Mouse (Mus musculus): ENCODE data around the gene Ctsg.
"Not testable (repeated sequence)": the region's sequence is repeated elsewhere in the genome, so short reads cannot be mapped to it uniquely, and the experiment has no call there.

Ctsg gene

DNA sequence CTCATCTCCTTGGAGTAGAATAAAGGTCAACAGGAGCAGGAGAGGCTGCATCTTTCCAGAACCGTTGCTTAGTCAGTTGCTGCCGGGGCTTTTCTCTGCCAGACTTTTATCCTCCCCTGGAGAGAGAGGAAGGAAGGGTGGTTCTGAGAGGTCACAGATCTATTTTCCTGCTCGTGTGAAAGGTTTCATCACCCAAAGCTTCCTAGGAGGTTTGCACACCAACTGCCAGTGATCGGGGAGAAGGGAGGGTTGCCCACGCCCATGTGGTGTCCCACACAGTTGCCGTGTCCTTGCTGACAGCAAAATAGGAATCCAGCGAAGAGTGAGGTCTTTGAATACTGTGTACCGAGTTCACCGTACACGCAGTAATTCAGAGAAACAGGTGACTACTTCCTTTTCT, at the start of gene Ctsg:
TSS of gene Ctsg (minus strand) at position 189 of the 400 bp plus-strand sequence.
- no peak for DNase-seq (ENCODE audit: extremely low read depth, insufficient read length, low spot score)

DNA sequence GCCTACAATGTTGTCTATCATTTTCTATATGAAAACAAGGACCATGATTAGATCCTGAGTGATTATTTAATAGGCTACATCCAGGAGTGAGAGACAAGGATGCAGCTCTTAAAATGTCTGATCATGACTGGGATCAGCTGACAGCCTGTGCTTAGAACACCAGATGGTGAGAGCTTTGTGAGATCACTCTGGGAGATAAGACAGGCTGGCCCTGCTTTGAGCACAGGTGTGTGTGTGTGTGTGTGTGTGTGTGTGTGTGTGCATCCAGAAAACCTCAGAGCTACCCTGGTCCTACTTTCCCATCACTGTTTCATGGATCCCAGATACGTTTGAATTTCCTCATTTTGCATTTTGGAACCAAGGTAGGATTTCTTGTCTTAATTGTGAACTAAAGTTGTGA, 31.3 kb upstream of the Ctsg start:
- DNase-seq (ENCODE audit: extremely low read depth, insufficient read length, low spot score) = not testable (repeated sequence)

DNA sequence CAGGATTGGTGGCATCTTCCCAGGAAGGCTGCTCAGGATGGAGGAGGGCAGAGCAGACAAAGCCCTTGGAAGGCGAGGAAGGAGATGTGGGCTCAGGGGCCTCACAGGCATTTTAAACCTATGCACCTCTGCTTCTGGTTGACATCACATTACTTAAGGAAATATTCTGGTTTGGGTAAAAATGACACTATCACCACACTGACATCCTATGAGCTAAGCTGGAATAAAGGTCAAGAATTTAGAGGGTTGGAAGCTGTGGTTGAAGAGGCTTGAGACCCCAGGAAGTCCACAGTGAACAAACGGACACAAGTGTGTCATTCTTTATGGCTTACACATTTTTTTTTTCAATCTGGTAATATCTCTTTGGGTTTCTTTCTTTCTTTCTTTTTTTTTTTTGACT, 30.1 kb upstream of the Ctsg start, which contains the start of gene Gzmd:
TSS of gene Gzmd (minus strand) at position 101 of the 400 bp plus-strand sequence.
- DNase-seq (ENCODE audit: extremely low read depth, insufficient read length, low spot score) = not testable (repeated sequence)

DNA sequence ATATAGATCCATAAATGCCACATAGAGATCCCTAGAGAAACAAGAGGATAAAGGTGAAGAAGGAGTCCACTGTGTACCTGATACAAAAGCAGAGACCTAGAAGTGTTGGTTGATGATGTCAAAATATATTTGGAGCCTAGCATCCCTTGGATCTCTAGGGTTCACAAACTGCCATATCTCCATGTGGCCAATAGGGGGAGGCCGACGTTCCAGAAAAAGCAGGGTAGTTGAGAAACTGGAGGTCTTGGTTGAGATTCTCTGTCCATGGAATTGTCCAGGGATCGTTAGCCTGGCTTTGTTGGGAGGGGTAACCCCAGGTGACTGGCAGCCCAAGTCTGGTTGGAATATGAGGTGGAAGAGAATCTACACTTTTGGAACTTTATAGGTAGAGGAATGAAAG, 26.0 kb upstream of the Ctsg start:
- no peak for DNase-seq (ENCODE audit: extremely low read depth, insufficient read length, low spot score)

DNA sequence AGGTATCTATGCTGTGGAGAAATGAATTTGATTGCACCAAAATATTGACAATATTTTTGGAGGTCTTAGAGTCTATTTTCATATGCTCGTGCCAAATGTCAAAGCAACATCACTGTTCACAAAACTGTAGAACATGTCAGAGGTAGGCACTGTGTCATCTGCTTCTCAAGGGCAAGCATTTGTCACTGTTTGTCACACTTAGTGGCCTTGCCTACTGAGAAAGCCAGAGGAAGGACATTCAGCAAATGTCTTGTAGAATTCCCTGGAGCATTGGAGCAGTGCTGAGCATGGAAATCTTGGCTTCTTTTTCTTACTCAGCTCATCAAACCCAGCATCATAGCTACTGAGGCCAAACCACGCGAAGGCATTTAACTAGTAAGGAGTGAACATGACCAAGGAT, 21.1 kb upstream of the Ctsg start:
- no peak for DNase-seq (ENCODE audit: extremely low read depth, insufficient read length, low spot score)

DNA sequence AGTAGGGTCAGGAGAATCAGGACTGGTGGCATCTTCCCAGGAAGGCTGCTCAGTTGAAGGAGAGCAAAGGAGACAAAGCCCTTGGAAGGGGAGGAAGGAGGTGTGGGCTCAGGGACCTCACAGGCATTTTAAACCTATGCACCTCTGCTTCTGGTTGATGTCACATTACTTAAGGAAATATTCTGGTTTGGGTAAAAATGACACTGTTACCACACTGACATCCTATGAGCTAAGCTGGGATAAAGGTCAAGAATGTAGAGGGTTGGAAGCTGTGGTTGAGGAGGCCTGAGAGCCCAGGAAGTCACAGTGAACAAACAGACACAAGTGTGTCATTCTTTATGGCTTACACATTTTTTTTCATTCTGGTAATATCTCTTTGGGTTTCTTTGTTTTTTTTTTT, 18.2 kb upstream of the Ctsg start, which contains the start of gene Gzme:
TSS of gene Gzme (minus strand) at position 101 of the 400 bp plus-strand sequence.
- DNase-seq (ENCODE audit: extremely low read depth, insufficient read length, low spot score) = no peak

DNA sequence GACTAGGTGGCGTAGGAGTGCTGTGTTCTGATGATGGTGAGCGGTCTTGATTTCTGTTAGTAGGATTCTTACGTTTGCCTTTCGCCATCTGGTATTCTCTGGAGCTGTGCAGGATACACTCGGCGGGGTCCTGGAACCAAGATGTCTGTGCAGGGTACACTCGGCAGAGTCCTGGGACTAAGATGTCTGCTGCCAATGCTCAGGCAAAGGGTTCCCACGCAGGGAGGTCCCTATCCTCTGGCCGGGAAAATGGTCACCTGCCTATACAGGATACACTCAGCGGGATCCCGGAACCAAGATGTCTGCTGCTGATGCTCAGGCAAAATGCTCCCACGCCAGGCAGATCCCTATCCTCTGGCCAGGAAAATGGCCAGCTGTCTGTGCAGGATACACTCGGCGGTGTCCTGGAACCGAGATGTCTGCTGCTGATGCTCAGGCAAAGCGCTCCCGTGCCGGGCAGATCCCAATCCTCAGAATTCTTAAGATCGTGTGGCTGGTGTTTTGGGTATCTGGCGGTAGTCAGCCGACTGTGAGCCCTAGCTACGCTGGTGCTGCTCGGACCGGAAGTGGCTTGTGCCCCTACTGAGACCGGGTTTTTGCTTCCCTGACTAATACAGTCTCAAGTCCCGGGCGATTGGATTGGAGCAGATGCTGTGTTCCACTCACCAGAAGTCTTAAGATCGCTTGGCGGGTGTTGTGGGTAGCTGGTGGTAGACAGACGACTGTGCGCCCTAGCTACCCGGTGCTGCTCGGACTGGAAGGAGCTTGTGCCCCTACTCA, 13.3 kb upstream of the Ctsg start:
- not testable (repeated sequence) for DNase-seq (ENCODE audit: extremely low read depth, insufficient read length, low spot score)

DNA sequence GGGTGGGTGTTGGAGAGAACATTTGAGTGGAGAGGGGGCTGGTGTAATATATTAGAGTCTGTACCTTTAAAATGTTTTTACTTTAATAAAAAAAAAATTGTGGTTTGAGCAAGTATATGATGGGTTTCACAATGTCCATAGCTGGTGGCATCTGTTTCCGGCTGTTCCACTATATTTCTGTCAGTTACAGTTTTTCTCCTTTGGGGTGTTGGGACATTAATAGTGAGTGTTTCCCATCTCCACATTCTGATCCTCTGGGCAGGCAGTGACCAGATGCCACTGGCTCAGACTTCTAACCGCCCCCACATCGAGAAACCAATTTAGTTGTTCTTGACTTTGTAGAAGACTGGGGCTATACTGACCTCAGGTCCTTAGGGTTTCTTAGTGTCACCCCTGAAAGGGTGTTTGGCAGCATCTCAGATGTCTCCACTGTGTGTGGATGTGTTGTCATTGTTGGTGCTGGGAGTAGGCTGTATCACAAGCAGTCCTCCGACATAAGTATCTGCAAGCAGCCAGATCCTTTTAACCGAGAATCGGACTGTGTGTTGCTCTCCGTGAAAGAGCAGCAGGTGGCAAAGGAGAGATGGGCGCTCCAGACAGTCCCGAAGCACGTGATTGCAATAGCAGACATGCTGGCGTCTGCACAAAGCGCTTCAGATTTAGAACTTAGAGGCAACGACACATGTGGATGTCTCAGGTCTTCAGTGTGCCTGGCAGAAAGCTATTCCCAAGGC, 3.2 kb upstream of the Ctsg start:
- no peak for DNase-seq (ENCODE audit: extremely low read depth, insufficient read length, low spot score)

DNA sequence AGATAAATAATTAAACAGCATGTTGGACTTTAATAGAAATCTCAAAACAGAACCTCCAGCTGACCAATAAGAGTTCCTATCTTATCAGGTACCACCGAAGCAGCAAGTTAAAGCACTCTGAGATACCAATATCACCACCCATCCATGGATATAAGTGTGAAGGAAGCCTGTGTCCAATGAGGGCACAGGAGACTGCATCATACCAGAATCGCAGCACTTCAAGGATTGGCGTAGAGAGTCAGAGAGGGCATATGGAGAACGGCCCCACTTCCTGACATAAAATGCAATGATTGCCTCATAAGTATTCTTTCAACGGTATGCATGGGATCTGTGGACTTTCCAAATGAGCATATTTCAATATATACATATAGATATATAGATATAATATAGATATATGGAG, 2.6 kb upstream of the Ctsg start:
- DNase-seq (ENCODE audit: extremely low read depth, insufficient read length, low spot score) = no peak

DNA sequence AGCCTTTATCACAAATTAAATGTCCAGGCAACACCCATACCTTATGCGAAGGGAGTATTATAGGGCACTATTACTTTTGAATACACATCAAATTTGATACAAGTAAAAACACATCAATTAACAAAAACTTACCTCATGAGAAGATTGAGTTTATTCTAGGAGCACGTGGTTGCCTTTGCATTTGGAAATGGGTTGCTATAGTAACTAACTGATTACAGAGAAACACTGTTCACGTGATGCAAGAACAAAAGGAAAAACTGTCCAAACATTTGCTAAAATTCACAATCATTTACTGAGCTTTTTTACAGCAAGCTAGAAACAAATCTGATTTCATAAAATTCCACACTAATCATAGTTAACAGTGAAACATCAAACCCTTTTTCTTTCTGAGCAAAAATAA, 1.1 kb upstream of the Ctsg start:
- no peak for DNase-seq (ENCODE audit: extremely low read depth, insufficient read length, low spot score)

DNA sequence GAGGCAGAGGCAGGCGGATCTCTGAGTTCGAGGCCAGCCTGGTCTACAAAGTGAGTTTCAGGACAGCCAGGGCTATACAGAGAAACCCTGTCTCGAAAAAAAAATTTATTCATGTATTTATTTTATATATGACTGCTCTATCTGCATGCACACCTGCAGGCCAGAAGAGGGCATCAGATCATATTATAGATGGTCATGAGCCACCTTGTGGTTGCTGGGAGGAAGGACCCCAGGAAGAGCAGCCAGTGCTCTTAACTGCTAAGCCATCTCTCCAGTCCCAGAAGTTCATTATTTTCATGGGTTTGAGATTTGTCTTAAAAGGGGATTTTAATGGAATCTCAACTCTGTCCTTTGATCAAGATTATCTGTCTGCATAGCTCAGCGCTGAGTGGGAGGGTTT, 3.4 kb downstream of the Ctsg start:
- peak; percentile 9 for DNase-seq (ENCODE audit: extremely low read depth, insufficient read length, low spot score)

DNA sequence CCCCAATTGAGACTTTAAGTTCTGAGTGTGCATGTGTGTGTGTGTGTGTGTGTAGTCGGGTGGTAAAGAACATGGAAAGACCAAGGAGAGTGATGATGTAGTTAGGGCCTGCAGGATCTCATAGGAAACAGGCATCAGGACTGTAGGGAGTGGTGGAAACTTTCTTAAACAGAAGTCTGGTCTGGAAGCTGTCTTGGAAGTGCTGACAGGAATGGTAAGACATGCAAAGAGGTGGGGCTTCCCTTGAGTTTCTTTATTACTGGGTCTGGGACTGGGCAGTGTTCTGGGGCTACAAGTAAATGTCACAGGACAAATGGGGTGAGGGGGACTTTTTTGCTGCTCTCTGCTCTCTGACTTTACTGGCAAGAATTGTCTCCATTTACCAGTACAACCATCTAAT, 4.8 kb downstream of the Ctsg start:
- DNase-seq (ENCODE audit: extremely low read depth, insufficient read length, low spot score) = no peak

DNA sequence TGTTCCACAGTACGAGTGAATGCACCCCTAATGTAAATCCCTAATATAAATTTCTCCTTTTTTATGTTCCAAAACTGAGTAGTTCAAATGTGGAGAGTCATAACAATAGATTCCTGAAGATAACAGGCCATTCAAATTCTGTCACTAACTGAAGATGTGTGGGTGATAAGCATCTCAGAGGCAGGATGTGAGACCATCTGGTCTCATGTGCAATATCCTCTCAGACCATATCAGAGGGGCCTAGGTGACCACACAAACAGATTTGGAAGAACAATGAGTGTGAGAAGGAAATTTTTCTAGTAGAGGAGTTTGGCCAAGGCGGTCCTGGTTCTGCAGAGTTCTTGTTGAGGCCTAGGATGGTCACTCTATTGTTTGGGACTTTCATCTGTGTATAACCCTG, 9.0 kb downstream of the Ctsg start:
- no peak for DNase-seq (ENCODE audit: extremely low read depth, insufficient read length, low spot score)

DNA sequence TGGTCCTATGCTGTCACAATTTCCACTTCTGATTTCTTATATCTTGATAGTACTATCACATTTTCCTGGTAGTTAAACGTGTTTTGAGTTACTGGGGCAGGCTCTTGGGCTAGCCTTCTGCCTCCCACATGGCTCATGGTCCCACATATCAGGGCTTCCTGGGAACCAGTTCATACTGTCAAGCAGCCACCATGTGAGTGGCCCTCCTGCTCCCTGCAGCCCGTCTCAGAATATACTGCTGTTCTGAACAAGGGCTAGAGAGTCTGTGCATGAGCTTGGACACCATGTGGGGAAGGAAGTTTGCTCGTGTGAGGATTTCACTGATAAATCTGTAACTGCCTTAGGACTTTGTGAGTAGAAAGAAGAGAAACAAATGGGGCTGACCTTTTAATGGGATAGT, 15.7 kb downstream of the Ctsg start:
- DNase-seq (ENCODE audit: extremely low read depth, insufficient read length, low spot score) = no peak

DNA sequence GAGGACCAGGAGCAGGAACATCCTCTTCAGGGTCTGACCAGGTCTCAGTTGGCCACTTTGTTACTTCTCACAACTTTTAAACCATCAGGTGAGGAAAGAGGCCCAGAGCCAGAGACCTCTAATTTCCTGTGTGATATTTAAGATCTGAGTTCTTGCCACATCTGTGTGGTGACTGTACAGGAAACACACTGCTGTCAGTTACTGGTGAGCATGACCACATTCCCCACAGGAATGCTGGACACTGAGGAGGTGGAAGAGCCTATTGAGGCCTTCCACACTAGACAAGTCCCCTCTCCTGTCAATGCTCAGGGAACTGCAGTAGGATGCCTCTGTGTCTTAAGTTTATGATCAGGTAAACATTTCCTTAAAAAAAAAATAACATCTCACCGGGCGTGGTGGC, 17.2 kb downstream of the Ctsg start, which contains the start of gene Mcpt8:
TSS of gene Mcpt8 (minus strand) at position 107 of the 400 bp plus-strand sequence.
- peak; percentile 32 for DNase-seq (ENCODE audit: extremely low read depth, insufficient read length, low spot score)

DNA sequence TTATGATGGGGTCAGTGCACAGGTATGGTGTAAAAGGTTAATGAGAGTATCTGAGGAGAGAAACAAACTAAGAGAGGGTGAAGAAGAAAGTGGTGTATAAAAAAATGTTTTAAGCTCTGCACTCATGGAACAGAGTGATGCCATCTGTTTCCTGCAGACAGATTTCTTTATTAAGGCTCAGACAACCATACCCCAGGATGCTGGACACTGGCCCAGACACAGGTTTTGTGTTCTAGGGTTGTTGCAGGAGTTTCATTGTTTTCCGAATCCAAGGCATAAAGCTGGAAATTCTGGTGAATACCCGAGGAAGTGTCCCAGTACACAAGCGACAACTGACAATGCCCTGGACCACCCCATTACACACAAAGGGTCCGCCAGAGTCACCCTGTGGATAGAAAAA, 20.4 kb downstream of the Ctsg start:
- no peak for DNase-seq (ENCODE audit: extremely low read depth, insufficient read length, low spot score)

DNA sequence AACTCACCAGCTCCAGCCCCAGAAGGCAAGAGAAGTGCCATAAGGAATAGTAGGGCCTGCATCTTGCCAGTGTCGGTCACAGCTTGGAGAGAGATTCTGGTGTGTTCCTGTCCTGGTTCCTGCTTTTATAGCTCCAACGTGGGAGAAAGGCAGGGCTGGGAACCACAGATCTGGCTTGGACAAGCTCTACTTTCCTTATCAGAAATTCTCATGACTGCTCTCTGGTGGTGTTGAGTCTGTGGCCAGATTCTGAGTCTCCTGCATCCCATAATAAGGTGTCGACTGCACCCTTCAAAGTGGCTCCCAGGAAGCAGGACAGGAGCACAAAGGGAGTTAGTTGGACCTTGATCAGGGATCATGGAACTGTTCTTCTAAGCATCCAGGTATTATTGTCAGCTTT, 40.2 kb downstream of the Ctsg start, which contains the start of gene Mcpt4:
TSS of gene Mcpt4 (minus strand) at position 101 of the 400 bp plus-strand sequence.
- DNase-seq (ENCODE audit: extremely low read depth, insufficient read length, low spot score) = not testable (repeated sequence)

DNA sequence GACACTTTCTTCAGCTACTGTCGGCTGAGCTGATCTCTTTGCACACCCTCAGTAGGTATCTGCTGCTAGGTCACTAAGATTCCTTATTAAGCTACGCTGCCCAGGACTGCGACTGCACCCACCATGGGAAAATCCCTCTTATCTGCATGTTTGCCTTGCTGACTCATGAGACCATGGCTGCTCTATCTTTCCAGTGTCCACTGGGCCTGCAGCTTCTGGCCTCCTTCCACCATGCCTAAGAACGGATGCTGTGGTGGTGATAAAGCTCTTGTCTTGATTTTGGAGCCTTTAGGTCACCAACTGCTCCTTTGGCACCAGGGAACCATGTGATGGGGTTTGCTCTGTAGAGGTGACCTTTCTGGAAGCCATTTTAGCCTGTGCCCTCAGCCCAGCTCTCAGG, 44.7 kb downstream of the Ctsg start:
- no peak for DNase-seq (ENCODE audit: extremely low read depth, insufficient read length, low spot score)

DNA sequence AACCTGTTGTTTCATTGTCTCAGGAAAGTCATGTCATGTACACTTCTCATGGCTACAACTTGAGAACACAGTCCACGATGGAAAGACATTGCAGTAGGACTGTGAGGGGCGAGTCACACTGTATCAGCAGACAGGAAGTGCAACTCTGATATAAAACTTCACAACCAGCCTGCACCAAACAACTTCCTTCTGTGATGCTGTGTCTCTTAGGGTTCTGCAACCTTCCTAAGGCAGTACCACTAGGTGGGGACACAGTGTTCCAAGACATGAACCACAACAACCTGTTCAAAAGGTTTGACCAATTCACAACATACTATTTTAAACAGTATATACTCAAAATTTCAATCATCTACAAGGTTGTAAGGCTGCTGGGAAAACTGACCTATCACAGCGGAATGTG, 47.0 kb downstream of the Ctsg start:
- DNase-seq (ENCODE audit: extremely low read depth, insufficient read length, low spot score) = no peak
